Mouse (Mus musculus) CD4-positive naive resting alpha-beta T cell, adult 57 days (primary cell): ENCODE measurements around the gene Skint8. TPM values are rescaled to one million over a fixed set of nuclear protein-coding genes. Genes with fewer than 3 reads are reported as not detected.

Experiments
- total RNA-seq: library from RNA; stranded (reverse); gene quantifications from one replicate; pipeline ENCODE4 v1.2.4, GENCODE M21; 2023

Skint8 gene
- total RNA-seq: not detected

DNA sequence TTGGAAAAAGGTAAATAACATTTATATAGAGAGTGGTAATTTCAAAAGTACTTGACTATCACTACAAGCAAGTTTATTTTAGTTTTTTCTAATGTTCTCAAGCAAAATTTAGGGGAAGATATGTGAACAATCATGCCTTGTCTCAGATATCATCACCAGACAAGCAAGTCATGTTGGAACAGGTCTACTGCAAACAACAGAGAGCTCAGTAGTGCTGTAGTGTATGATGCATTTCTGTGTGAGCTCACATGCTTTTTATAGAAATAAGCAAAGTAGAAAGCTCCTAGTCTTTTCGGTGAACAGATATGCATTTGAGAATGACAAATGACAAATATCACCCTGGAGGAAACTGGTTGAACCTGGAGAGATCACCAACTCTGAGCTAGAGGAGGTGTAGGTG, at the start of gene Skint8:
TSS of gene Skint8 (plus strand) at position 301 of the 400 bp plus-strand sequence.

DNA sequence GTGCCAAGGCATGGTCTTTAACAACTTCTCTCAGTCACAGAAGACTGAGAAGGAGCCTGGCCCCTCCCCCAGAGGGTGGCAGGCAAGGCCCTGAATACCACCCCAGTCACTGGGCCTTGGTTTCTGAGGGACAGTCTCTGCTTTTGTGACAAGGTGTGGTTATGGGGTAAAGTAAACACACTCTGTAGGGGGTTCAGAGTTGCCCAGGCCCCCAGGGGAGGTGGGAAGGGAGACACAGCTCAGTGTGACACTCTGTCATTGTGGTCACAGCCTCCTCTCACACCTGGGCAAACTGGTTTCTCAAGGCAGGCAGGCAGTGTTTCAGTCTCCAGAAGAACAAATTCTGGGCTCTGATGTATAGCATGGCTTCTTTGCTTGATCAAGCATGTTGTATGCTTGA, 16.4 kb upstream of the Skint8 start, which contains the start of gene Slc5a9:
TSS of gene Slc5a9 (minus strand) at position 144 of the 400 bp plus-strand sequence.

GRCm38 (mm10) chr4:111972623-111973022, 53.4 kb downstream of the Skint8 start, which contains the start of gene Skint7:
Skint7 (plus strand) TSS chr4:111972923.

Other genes with a start within 250 kb of the Skint8 start
- gene Spata6, start 199.4 kb upstream of the Skint8 start, total RNA-seq: 46.6 TPM
- gene Slc5a9, start 16.5 kb upstream of the Skint8 start, total RNA-seq: not detected
- not detected for gene Skint7, start 53.5 kb downstream of the Skint8 start, total RNA-seq
- not detected for gene Skint1, start 86.9 kb downstream of the Skint8 start, total RNA-seq
- not detected for gene Skint4, start 152.6 kb downstream of the Skint8 start, total RNA-seq